Mouse (Mus musculus) C3H10T1/2 (cell line): ENCODE results near the gene Trp53bp2. TPM values are rescaled to one million over a fixed set of nuclear protein-coding genes. Genes with fewer than 3 reads are reported as not detected.

Experiments used
- polyA plus RNA-seq, 2 experiments: library from polyadenylated mRNA; unstranded; fragments of >200 nt; fragmentation: generic; extraction: Trizol; gene quantifications; one replicate each; pipeline ENCODE4 v1.2.1; 2012; ENCODE audit warnings: missing spikeins in 2 of 2

Gene Trp53bp2
- polyA plus RNA-seq: 1 to 10 TPM in 1 of 2 experiments, under 1 TPM in 1; 0.63 to 9.9 TPM

DNA sequence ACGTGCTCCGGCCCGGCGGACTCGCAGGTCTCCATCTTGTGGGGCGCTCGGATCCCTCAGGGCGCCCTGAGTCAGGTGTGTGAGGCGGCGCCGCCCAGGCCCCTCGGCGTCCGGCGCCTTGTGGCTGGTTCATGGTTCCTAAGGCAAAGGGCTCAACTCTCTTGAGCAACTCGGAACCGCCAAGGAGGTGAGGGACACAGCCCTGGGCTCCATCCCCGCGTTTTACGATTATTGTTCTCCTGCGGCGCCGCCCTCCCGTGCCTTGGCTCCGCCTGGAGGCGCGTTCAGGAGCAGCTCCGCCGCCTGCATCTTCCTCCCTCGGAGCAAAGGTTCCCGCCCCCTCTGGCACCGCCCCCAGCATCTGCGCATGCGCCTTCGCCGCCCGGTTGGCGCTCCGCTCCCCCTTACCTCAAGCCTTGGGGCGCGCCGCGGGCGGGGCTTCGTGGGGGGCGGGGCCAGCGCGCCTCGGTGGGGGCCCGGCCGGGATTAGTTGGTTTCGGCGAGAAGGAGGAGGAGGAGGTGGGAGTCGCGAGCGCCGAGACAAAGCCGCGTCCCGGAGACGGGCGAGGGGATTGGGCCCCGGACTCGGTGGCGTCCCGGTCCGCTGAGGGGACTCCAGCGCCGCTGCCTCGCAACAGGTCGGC, at the start of gene Trp53bp2:
Trp53bp2 (plus strand) TSS at position 489 of the 644 bp plus-strand sequence.

Other genes with a start within 250 kb of the Trp53bp2 start
- not detected for gene Vmn1r1, start 244.7 kb upstream of the Trp53bp2 start, polyA plus RNA-seq
- 10 to 100 TPM; 35.2 to 78.6 TPM for gene Degs1, start 126.4 kb upstream of the Trp53bp2 start, polyA plus RNA-seq
- 1 to 10 TPM; 3.7 to 10.0 TPM for gene Fbxo28, start 67.5 kb upstream of the Trp53bp2 start, polyA plus RNA-seq
- 100 to 1,000 TPM in 1 of 2 experiments, 10 to 100 TPM in 1; 27.4 to 155 TPM for gene Capn2, start 108.4 kb downstream of the Trp53bp2 start, polyA plus RNA-seq
- not detected for gene Capn8, start 155.8 kb downstream of the Trp53bp2 start, polyA plus RNA-seq